Mouse (Mus musculus): ENCODE data around the gene Pde2a. TPM values are rescaled to one million over a fixed set of nuclear protein-coding genes. Genes with fewer than 3 reads are reported as not detected.

Gene Pde2a
- polyA plus RNA-seq (2012; ENCODE audit: low replicate concordance): 14.9 and 29.9 TPM in 2 replicates

DNA sequence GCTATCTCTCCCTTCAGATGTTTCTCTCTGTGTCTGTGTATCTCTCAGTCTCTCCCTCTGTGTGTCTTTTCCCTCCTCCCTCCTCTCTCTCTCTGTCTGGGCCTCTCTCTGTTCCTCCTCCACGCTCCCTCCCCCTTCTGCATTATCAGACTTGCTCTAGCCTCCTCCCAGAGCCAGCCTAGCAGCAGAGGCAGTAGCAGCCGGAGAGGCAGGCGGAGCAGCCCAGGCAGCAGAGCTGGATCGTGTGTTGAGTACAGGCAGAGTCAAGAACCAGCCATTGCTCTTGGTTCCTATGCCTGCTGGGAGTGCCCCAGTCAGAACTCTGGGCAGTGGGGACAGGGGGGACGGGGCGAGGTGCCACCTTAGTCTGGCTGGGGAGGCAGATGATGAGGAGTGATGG is at the start of gene Pde2a:
Pde2a (plus strand) TSS at position 163 of the 400 bp plus-strand sequence.

DNA sequence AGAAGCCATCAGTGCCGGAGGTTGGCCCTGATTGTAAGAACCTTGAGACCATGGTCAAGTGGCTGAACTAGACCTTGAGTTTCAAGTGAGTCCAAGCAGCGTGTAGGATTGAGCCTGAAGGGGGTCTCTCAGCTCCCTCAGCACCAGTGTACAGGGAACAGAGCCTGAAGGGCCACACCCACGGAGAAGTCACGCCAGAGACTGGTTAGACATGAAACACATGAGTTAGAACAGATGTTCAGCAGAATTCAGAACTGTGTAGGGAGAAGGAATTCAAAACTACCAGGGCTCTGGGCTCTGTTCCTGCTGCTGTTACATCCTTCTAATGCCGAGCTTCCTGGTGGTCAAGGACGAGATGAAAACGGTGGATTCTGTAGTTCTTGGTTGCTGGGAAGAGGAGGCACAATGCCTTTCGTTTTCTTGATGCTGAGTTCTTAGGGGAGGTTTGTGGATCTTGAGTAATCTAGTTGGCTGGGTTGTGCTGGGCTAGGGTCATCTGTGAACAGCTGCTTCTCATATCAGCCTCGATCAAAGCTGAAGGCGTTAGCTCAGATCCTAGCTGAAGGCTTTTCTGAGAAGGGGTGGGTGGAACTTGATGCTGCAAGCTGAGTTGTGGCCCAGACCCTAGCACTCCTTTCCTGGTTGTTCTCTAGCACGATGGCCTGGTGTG is 11.1 kb upstream of the Pde2a start, which contains the start of gene Gm45837:
Gm45837 (plus strand) TSS at position 620 of the 670 bp plus-strand sequence.

Other genes starting within 250 kb of the Pde2a start
- 50.0 and 98.4 TPM in 2 replicates for gene Atg16l2, start 119.4 kb upstream of the Pde2a start, polyA plus RNA-seq (2012; ENCODE audit: low replicate concordance)
- gene Stard10, start 104.6 kb upstream of the Pde2a start, polyA plus RNA-seq (2012; ENCODE audit: low replicate concordance): 243 and 345 TPM in 2 replicates
- 374 and 501 TPM in 2 replicates for gene Arap1, start 73.6 kb upstream of the Pde2a start, polyA plus RNA-seq (2012; ENCODE audit: low replicate concordance)
- gene Gm45837, start 10.8 kb upstream of the Pde2a start, polyA plus RNA-seq (2012; ENCODE audit: low replicate concordance): 9.0 and 15.1 TPM in 2 replicates
- 1.6 and 2.3 TPM in 2 replicates for gene Art2b, start 163.9 kb downstream of the Pde2a start, polyA plus RNA-seq (2012; ENCODE audit: low replicate concordance)
- 8.3 and 16.4 TPM in 2 replicates for gene Clpb, start 241.9 kb downstream of the Pde2a start, polyA plus RNA-seq (2012; ENCODE audit: low replicate concordance)

Data from hematopoietic multipotent progenitor cell, adult 10-12 weeks (in vitro differentiated cells).